Mouse (Mus musculus) stomach, embryonic 16.5 days (tissue): ENCODE data around the gene Ripor2. TPM values are rescaled to one million over a fixed set of nuclear protein-coding genes. Genes with fewer than 3 reads are reported as not detected.
"Not testable (repeated sequence)": the region's sequence is repeated elsewhere in the genome, so short reads cannot be mapped to it uniquely, and the experiment has no call there.

Source experiments
- ATAC-seq: fragments of 200-750 bp; cut with Nextera tagmentation; 2 replicates; pipeline ENCODE4 v1.8.0; 2017; ENCODE audit warnings: moderate number of reproducible peaks, moderate TSS enrichment; ENCODE audit not compliant: insufficient read depth, low FRiP score
- H3K27ac ChIP-seq: fragments of 300-500 bp; sonication (generic); 2 replicates; pipeline ENCODE4 v1.5.1; 2014; ENCODE audit warnings: low read length
- H3K27me3 ChIP-seq: fragments of 300-500 bp; sonication (generic); 2 replicates; pipeline ENCODE4 v1.6.1; 2014; ENCODE audit warnings: low read length, control low read depth, mixed read lengths; ENCODE audit not compliant: control insufficient read depth, insufficient read depth
- H3K36me3 ChIP-seq: fragments of 300-500 bp; sonication (generic); 2 replicates; pipeline ENCODE4 v1.6.1; 2014; ENCODE audit warnings: low read length; ENCODE audit not compliant: control insufficient read depth, insufficient read depth
- H3K4me1 ChIP-seq: fragments of 300-500 bp; sonication (generic); 2 replicates; pipeline ENCODE4 v1.6.1; 2014; ENCODE audit warnings: low read length, control low read depth, mixed read lengths; ENCODE audit not compliant: control insufficient read depth, insufficient read depth
- H3K4me2 ChIP-seq: fragments of 300-500 bp; sonication (generic); 2 replicates; pipeline ENCODE4 v1.6.1; 2014; ENCODE audit warnings: low read depth, low read length, mixed read lengths
- H3K4me3 ChIP-seq: fragments of 300-500 bp; sonication (generic); replicated peaks from 2 replicates; pipeline ENCODE4 v1.5.1; 2014; ENCODE audit warnings: mild to moderate bottlenecking, low read length
- H3K9ac ChIP-seq: fragments of 300-500 bp; sonication (generic); 2 replicates; pipeline ENCODE4 v1.6.1; 2014; ENCODE audit warnings: low read length
- H3K9me3 ChIP-seq: fragments of 300-500 bp; sonication (generic); replicated peaks from 2 replicates; pipeline ENCODE4 v1.6.1; 2016; ENCODE audit warnings: low read length, control low read depth; ENCODE audit not compliant: control insufficient read depth
- WGBS: fragments of 180-500 bp; shearing (Covaris S2); extraction: QIAGEN DNeasy Blood & Tissue Kit; methylation state at CpG from one replicate; pipeline ENCODE4 v1.1.7; 2014; 5-methylcytosine and 5-hydroxymethylcytosine counted together
- polyA plus RNA-seq: library from polyadenylated mRNA; unstranded; fragments of >200 nt; fragmentation: Nextera tagmentation; extraction: Ambion mirVana; gene quantifications from 2 replicates; pipeline ENCODE4 v1.2.1, GENCODE M21; 2015

Ripor2 gene
- polyA plus RNA-seq, 1 experiment from 2014 or later, result 4.3 TPM

DNA sequence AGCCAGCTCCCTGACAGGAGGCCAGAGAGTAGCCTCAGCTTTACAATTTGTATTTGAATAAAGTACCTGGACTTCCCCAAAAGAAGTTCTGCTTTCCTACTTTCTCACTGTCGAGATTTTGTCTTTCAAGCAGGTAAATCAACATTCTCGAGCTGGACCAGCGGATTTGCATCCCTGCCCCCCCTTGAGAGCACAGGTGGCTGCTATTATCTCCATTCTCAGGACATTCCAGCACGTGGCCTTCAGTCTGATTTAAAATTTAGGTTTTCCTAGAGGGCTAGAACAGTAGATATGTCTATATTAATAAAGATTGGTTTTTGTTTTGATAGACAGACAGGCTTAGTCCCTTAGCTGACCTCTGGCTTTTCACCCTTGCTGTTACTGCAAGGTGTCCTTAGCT, 185.8 kb downstream of the Ripor2 start:
- H3K4me3 ChIP-seq, H3K9me3 ChIP-seq, H3K4me1 ChIP-seq, H3K27me3 ChIP-seq, H3K9ac ChIP-seq, H3K36me3 ChIP-seq, H3K4me2 ChIP-seq, ATAC-seq, H3K27ac ChIP-seq: not testable (repeated sequence)
- 65% methylated on average over 4 of the region's 4 CpGs for WGBS

DNA sequence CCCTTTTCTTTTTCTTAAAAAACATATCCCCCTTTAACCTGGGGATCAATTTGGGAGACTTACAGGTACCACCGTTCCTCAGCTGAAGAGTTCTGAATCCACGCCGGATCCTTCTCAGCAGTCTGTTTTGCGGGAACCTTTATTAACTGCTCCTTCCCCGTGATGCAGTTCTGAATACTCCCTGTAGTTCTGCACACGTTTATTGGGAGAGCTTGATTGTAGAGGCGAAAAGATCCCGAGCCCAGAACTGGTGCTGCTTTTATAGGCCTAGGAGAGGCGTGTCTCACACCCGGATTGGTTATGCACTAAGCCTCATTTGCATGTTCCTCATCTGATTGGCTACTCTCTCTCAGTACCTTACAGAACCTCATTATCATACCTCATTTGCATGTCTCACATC, 189.5 kb downstream of the Ripor2 start:
- H3K4me1 ChIP-seq, ATAC-seq, H3K9ac ChIP-seq, H3K9me3 ChIP-seq, H3K4me2 ChIP-seq, H3K4me3 ChIP-seq, H3K36me3 ChIP-seq, H3K27me3 ChIP-seq, H3K27ac ChIP-seq: not testable (repeated sequence)
- WGBS, result 91% methylated on average over 10 of the region's 10 CpGs

DNA sequence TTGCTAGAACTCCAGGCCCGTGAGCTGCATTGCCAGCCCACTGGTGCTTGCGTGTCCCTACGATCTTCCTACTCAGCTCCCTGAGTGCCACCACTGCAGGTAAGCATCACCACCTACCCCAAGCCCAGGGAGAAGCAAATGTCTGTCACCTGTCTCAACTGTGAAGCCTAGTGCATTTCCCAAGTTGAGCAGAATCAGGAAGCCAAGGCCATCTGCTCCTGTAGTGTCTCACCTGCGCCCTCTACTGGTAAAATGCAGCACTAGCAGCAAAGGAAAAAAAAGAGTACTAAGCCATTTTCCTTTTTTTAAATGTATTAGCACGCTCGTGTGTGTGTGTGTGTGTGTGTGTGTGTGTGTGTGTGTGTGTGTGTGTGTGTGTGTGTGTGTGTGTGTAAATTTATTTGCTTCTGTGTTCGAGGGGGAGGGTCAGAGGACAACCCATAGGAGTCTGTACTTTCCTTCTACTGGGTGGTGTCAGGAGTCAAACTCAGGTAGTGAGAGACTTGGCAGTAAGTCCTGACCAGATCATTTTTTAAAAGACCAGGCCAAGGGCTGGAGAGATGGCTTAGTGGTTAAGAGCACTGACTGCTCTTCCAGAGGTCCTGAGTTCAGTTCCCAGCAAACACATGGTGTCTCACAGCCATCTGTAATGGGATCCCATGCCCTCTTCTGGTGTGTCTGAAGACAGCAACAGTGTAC, 194.3 kb downstream of the Ripor2 start:
- ATAC-seq, result no peak
- WGBS, result 45% methylated on average over 7 of the region's 7 CpGs
- H3K4me3 ChIP-seq, result no peak overlapping the region

DNA sequence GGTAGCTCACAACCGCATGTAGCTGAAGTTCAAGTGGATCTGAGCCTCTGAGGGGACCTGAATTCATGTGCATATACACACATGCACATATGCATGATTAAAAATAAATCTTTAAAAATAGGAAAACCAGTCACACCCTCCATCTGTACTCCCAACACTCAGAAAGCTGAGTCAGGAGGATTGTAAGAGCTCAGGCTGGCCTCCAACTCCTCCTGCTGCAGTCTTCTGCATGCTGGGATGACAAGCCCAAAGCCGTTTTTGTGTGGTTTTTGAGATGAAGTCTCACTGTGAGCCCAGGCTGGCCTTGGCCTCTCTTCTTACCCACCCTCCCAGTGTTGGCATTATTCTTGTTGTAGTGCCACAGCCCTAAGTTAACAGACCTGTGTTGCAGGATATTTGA, 196.0 kb downstream of the Ripor2 start:
- Histone ChIP-seq H3K4me1 (no peaks in the 10 kb centered on the region), H3K27me3 (no peaks in the 10 kb centered on the region), H3K9ac (no peak overlapping the region), H3K9me3 (no peaks in the 10 kb centered on the region), H3K27ac (no peak overlapping the region), H3K36me3 (no peaks in the 10 kb centered on the region), H3K4me3 (no peak overlapping the region), H3K4me2 (no peak overlapping the region)
- 75% methylated on average over 2 of the region's 2 CpGs for WGBS
- ATAC-seq, result no peak

More for the DNA sequence above, 194.3 kb downstream of the Ripor2 start:
- Histone ChIP-seq H3K4me2 (no peak overlapping the region), H3K36me3 (no peaks in the 10 kb centered on the region), H3K9ac (no peak overlapping the region), H3K9me3 (no peaks in the 10 kb centered on the region), H3K4me1 (no peaks in the 10 kb centered on the region), H3K27ac (no peak overlapping the region), H3K27me3 (no peaks in the 10 kb centered on the region)

DNA sequence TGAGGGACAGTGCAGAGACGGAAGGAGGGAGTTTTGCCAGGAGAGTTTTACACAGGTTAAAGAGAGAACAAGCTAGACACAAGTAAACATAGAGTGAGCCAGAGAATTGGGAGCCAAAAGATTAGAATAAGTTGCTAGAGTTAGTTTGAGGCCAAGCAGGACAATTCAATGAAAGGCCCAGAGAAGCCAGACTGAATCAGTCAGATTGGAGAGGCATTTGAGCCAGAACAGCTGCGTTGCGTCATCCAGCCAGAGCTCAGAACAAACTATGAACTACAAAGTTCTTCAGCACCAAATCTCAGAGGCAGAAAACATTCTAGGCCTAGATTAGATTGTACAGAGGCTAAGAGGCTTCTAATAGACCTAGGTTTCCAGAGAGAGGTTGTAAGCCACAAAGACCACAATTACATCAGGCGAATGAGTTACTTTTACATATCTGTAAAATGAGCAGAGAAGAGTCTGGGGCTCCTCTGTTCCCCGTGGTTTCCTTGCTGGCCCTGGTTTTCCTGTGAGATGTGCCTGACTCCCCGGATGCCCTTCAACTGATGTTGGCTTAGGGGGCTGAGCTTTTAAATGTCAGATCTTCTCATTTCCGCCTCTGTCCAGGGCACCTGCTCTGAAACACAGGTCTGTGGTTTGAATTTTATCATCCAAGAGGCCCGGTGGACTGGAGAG, 196.9 kb downstream of the Ripor2 start:
- Histone ChIP-seq H3K27me3 (no peaks in the 10 kb centered on the region), H3K4me1 (no peaks in the 10 kb centered on the region), H3K4me3 (no peak overlapping the region), H3K36me3 (no peaks in the 10 kb centered on the region), H3K9ac (no peak overlapping the region), H3K4me2 (no peak overlapping the region), H3K27ac (no peak overlapping the region), H3K9me3 (no peaks in the 10 kb centered on the region)
- no peak for ATAC-seq
- 75% methylated on average over 8 of the region's 8 CpGs for WGBS

DNA sequence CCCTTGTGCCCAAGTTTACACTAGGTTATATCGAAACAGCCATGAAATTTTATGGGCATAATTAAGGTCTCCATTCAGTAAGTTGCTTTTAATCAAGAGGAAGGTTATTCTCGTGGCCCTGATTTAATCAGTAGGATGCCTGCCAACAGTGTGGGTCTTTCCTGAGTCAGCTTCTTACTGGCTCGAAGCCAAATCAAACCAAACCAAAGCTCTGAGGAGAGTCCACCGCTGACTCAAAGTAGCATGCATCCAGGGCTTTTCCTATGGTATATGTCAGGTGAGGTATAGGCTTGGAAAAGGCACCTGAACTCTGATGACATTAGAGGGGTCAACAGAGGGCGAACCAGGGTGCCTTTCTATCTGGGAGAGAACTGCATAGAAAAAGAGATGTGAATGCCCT, 199.9 kb downstream of the Ripor2 start:
- Histone ChIP-seq H3K4me3 (no peak overlapping the region), H3K36me3 (no peaks in the 10 kb centered on the region), H3K9me3 (no peaks in the 10 kb centered on the region), H3K9ac (no peak overlapping the region), H3K27me3 (no peaks in the 10 kb centered on the region), H3K27ac (no peak overlapping the region), H3K4me2 (no peak overlapping the region), H3K4me1 (no peaks in the 10 kb centered on the region)
- no peak for ATAC-seq
- WGBS, result 63% methylated on average over 5 of the region's 5 CpGs

Other genes with a start within 250 kb of the Ripor2 start
- gene Armh2, start 159.0 kb downstream of the Ripor2 start, polyA plus RNA-seq, result not detected in 2 replicates
- gene Gmnn, start 179.7 kb downstream of the Ripor2 start, polyA plus RNA-seq, result 76.2 and 84.9 TPM in 2 replicates
- gene BC005537, start 219.5 kb downstream of the Ripor2 start, polyA plus RNA-seq, result 14.1 and 15.2 TPM in 2 replicates
- 91.6 and 93.4 TPM in 2 replicates for gene Acot13, start 249.4 kb downstream of the Ripor2 start, polyA plus RNA-seq
- gene Tdp2, start 249.5 kb downstream of the Ripor2 start, polyA plus RNA-seq, result 39.5 and 42.2 TPM in 2 replicates